Mouse (Mus musculus) embryonic facial prominence, embryonic 14.5 days (tissue): ENCODE results near the gene Fam92b. TPM values are rescaled to one million over a fixed set of nuclear protein-coding genes. Genes with fewer than 3 reads are reported as not detected.

Experiments
- ATAC-seq: fragments of 200-750 bp; cut with Nextera tagmentation; 2 replicates; pipeline ENCODE4 v1.8.0; 2017; ENCODE audit warnings: low read depth, moderate number of reproducible peaks, moderate TSS enrichment
- DNase-seq: peaks from one replicate; pipeline ENCODE4 v3.0.0-alpha.2; 2015; ENCODE audit warnings: low spot score
- H3K27ac ChIP-seq: fragments of 300-500 bp; sonication (generic); replicated peaks from 2 replicates; pipeline ENCODE4 v1.5.1; 2014; ENCODE audit warnings: low read depth, mild to moderate bottlenecking, low read length, moderate library complexity
- H3K27me3 ChIP-seq: fragments of 300-500 bp; sonication (generic); replicated peaks from 2 replicates; pipeline ENCODE4 v1.6.1; 2014; ENCODE audit warnings: low read length; ENCODE audit not compliant: control insufficient read depth, insufficient read depth
- H3K36me3 ChIP-seq: fragments of 300-500 bp; sonication (generic); 2 replicates; pipeline ENCODE4 v1.6.1; 2014; ENCODE audit warnings: low read length, mixed read lengths; ENCODE audit not compliant: control insufficient read depth, insufficient read depth
- H3K4me1 ChIP-seq: fragments of 300-500 bp; sonication (generic); 2 replicates; pipeline ENCODE4 v1.6.1; 2014; ENCODE audit warnings: antibody characterized with exemption, low read length; ENCODE audit not compliant: control insufficient read depth, insufficient read depth
- H3K4me2 ChIP-seq: fragments of 300-500 bp; sonication (generic); 2 replicates; pipeline ENCODE4 v1.6.1; 2014; ENCODE audit warnings: low read depth, mild to moderate bottlenecking, low read length, moderate library complexity, mixed read lengths
- H3K4me3 ChIP-seq: fragments of 300-500 bp; sonication (generic); 2 replicates; pipeline ENCODE4 v1.5.1; 2014; ENCODE audit warnings: low read depth, mild to moderate bottlenecking, low read length
- H3K9ac ChIP-seq: fragments of 300-500 bp; sonication (generic); 2 replicates; pipeline ENCODE4 v1.6.1; 2014; ENCODE audit warnings: low read depth, mild to moderate bottlenecking, low read length, moderate library complexity, mixed read lengths
- H3K9me3 ChIP-seq: fragments of 300-500 bp; sonication (generic); 2 replicates; pipeline ENCODE4 v1.6.1; 2016; ENCODE audit warnings: low read length; ENCODE audit not compliant: control insufficient read depth
- WGBS: fragments of 180-500 bp; shearing (Covaris S2); extraction: QIAGEN DNeasy Blood & Tissue Kit; methylation state at CpG from one replicate; pipeline ENCODE4 v1.1.7; 2014; 5-methylcytosine and 5-hydroxymethylcytosine counted together
- polyA plus RNA-seq: library from polyadenylated mRNA; unstranded; fragments of >200 nt; fragmentation: Nextera tagmentation; extraction: Ambion mirVana; gene quantifications from 2 replicates; pipeline ENCODE4 v1.2.1, GENCODE M21; 2014

Gene Fam92b
- polyA plus RNA-seq, 1 experiment from 2014 or later: 3.5 TPM

DNA sequence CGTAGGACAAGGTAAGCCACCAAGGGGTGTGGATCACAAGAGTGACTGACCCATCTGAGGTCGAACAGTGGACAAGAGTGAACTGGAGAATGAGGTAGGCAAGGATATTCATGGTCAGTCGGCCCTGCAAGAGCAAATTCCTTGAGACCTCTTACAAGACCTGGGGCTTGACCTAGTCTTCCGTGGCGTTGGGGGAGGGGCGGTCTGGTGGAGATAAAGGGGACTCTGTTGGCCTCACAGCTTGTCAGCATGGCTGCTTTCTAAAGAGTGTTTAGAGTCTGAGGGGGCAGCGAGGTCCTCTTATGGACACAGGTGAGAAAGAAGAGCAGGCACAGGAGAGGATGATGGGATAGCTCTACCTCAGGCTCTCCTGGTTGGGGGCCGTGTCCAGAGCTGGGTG, 8.1 kb downstream of the Fam92b start:
- Histone ChIP-seq H3K27me3 (0 out of 2 replicates have a peak, but pooled peaks cover 4% of the 10 kb centered on the region), H3K9me3 (no peaks in the 10 kb centered on the region), H3K4me3 (no peak overlapping the region), H3K4me1 (peaks cover 4% of the 10 kb centered on the region), H3K4me2 (no peak overlapping the region), H3K9ac (no peak overlapping the region), H3K27ac (no peak overlapping the region), H3K36me3 (no peaks in the 10 kb centered on the region)
- no peak for ATAC-seq
- 41% methylated on average over 8 of the region's 8 CpGs for WGBS
- no peak for DNase-seq

DNA sequence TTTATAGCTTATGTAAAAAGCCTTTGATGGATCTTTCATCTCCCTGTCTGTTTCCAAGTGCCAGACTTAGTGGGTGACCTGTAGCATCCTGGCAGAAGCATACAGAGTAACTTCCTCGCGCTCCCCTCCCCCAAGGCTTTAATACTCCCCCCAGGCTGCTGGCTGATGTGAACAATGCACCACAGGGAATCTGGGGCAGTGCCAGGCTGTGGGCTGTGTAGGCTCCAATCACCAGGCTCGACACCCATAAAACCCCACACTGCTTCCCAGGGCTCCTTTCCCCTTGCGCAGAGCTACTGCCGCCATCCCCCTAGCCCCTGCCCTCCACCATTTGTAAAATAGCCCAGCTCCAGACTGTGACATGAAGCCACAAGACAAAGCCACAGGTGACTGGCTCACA, 9.4 kb downstream of the Fam92b start:
- no peak for ATAC-seq
- Histone ChIP-seq H3K9ac (no peak overlapping the region), H3K27me3 (0 out of 2 replicates have a peak, but pooled peaks cover 4% of the 10 kb centered on the region), H3K4me1 (peaks cover 4% of the 10 kb centered on the region), H3K9me3 (no peaks in the 10 kb centered on the region), H3K27ac (no peak overlapping the region), H3K4me3 (no peak overlapping the region), H3K36me3 (no peaks in the 10 kb centered on the region), H3K4me2 (no peak overlapping the region)
- DNase-seq: no peak
- 19% methylated on average over 5 of the region's 5 CpGs for WGBS

DNA sequence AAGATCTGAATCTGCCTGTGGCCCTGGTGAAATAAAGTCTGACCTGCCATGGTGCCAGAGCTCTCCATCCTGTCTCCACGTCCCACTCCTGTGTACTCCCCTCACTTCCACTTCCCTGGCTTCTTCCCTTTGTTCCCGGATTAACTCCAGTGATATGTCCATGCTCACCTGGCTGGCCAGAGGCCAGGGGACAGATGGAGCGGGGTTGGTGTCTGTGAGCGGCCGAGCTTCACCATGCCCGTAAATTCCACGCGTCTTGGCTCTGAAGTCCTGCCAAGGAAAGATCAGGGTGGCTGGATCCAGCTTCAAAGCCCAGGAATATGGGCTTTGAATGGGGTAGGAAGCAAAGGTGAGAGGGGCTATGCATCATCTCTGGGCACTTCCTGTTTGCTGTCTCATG, 10.1 kb downstream of the Fam92b start:
- ATAC-seq (no peak), DNase-seq (no peak)
- Histone ChIP-seq H3K36me3 (no peaks in the 10 kb centered on the region), H3K27ac (no peak overlapping the region), H3K9me3 (no peaks in the 10 kb centered on the region), H3K9ac (no peak overlapping the region), H3K4me3 (no peak overlapping the region), H3K4me2 (no peak overlapping the region), H3K27me3 (0 out of 2 replicates have a peak, but pooled peaks cover 4% of the 10 kb centered on the region), H3K4me1 (peaks cover 4% of the 10 kb centered on the region)
- 89% methylated on average over 8 of the region's 8 CpGs for WGBS

DNA sequence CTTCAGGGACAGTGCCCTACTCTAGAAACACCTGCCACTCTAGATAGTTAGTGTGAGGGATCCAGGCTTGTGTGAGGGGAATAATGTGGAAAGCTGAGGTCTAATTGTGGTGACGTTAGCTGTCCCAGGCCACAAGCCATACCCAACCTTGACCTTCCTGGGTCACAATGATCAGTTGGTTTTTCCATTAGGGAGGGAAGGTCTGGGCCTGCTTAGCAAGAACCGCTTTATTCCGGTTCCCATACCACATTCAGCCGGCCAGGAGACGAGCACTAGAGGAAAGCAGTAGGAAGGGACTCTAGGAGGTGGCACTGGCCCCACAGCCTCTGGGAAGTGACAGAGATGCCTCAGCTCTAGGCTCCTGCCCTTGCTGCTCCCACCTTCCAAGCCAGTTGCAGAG, 13.2 kb downstream of the Fam92b start:
- no peak overlapping the region for H3K27ac ChIP-seq
- H3K9me3 ChIP-seq: no peaks in the 10 kb centered on the region
- DNase-seq: no peak
- no peaks in the 10 kb centered on the region for H3K36me3 ChIP-seq
- H3K27me3 ChIP-seq: 0 out of 2 replicates have a peak, but pooled peaks cover 4% of the 10 kb centered on the region
- WGBS: 70% methylated on average over 5 of the region's 5 CpGs
- H3K4me1 ChIP-seq: peaks cover 4% of the 10 kb centered on the region
- no peak for ATAC-seq
- H3K4me3 ChIP-seq: no peak overlapping the region
- H3K9ac ChIP-seq: no peak overlapping the region
- H3K4me2 ChIP-seq: no peak overlapping the region

DNA sequence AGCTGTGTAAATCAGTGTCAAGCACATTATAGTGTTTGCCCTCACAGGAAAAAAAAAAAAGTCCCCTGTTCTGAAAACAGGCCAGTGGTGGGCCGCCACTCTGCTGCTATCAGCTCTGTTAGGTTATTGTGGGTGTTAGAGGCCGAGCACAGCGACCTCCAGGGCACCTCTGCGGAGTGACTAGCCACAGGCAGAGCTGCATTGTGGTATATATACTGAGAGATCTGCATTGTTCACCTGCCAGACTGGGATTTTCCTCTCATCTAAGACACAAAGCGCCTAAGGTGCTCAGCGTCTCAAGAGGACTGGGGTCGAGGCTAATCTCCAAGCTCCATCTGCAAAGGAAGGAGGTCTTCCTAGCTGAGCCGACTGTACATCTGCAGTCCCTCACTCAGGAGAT, 13.9 kb downstream of the Fam92b start:
- H3K4me2 ChIP-seq: no peak overlapping the region
- H3K4me3 ChIP-seq: no peak overlapping the region
- H3K27ac ChIP-seq: no peak overlapping the region
- no peak for DNase-seq
- no peak overlapping the region for H3K9ac ChIP-seq
- 0 out of 2 replicates have a peak, but pooled peaks cover 2% of the 10 kb centered on the region for H3K27me3 ChIP-seq
- 63% methylated on average over 8 of the region's 8 CpGs for WGBS
- no peak for ATAC-seq
- no peaks in the 10 kb centered on the region for H3K36me3 ChIP-seq
- peaks cover 4% of the 10 kb centered on the region for H3K4me1 ChIP-seq
- no peaks in the 10 kb centered on the region for H3K9me3 ChIP-seq

DNA sequence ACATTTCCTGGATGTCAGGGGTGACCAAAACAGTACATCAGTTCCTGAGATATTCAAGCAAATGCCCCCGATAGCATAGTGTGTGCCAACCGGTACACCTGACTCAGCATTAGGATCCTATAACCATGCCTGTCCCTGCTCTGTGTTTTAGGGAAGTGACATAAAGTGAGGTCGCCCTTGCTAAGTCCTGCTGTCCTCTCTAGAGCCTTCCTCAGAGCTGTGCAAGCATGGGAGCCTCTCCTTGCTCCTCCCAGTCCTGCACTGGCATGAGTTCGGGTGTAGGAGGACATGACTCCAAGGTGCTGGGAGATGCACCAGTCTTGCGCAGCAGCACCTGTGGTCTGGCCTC, 14.9 kb downstream of the Fam92b start:
- H3K36me3 ChIP-seq: no peaks in the 10 kb centered on the region
- H3K4me2 ChIP-seq: no peak overlapping the region
- H3K9ac ChIP-seq: no peak overlapping the region
- no peaks in the 10 kb centered on the region for H3K9me3 ChIP-seq
- no peaks in the 10 kb centered on the region for H3K27me3 ChIP-seq
- no peak overlapping the region for H3K4me3 ChIP-seq
- H3K4me1 ChIP-seq: no peaks in the 10 kb centered on the region
- ATAC-seq: no peak
- H3K27ac ChIP-seq: no peak overlapping the region
- DNase-seq: no peak
- 88% methylated on average over 5 of the region's 5 CpGs for WGBS

DNA sequence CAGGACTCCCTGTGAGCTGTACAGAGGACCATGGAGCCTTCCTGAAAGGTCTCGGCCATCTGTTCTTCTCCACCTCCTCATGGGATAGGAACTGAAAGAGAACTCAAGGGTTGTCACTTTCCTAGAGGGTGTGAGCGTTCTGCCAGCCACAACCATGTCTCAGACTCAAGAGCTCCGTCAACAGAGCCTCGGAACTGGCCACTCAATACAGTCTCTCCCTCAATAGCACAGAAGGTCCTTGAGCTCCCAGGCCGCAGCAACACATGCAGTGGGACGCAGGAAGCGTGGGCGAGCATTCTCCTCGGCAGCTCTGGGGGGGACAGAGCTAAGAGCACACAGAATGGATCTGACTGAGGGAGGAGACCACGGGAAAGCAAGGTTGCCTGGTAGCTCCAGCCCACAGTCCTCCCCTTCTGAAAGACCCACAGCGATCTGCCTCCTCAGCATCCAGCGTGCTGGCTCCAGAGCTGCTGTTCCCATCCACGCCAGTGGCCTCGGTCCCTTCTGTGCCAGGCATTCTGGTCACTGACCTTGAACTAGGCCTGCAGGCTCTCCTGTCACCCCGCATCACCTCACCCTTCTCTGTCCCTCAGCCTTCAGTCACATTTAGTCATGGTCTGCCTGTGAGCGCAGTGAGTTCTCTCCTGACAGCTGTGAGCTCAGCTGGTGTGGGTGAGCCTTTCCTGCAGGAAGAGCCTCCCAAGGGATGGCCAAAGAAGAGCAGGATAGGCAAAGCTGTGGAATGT, 15.4 kb downstream of the Fam92b start:
- no peak for DNase-seq

DNA sequence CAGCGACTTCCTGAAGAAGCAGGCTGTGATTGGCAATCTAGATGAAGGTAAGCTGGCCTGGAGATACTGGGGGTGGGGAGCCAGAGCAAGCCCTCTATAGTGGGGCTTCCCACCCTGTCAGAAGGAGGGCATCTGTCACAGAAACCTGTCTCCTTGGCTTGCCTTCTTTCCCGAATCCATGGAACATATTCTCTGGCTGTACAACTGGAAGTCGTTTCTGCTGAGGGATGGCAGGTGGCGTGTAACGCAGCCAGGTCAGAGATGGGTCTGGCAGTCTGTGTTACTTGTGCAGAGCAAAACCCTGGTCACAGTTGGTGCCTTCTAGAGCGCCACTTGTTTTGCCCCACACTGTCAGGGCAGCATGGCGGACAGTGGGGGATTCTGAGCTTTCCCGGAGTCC, 16.9 kb downstream of the Fam92b start:
- Histone ChIP-seq H3K27me3 (no peaks in the 10 kb centered on the region), H3K9ac (no peak overlapping the region), H3K4me2 (no peak overlapping the region), H3K4me3 (no peak overlapping the region), H3K4me1 (0 out of 2 replicates have a peak, but pooled peaks cover 5% of the 10 kb centered on the region), H3K9me3 (no peaks in the 10 kb centered on the region), H3K36me3 (no peaks in the 10 kb centered on the region), H3K27ac (no peak overlapping the region)
- ATAC-seq: no peak
- no peak for DNase-seq
- 78% methylated on average over 8 of the region's 8 CpGs for WGBS

More for the DNA sequence above, 15.4 kb downstream of the Fam92b start:
- no peak overlapping the region for H3K9ac ChIP-seq
- H3K9me3 ChIP-seq: no peaks in the 10 kb centered on the region
- no peaks in the 10 kb centered on the region for H3K36me3 ChIP-seq
- no peaks in the 10 kb centered on the region for H3K4me1 ChIP-seq
- H3K4me2 ChIP-seq: no peak overlapping the region
- no peak overlapping the region for H3K27ac ChIP-seq
- no peak; the same call in 1 of the 2 replicates for ATAC-seq
- no peaks in the 10 kb centered on the region for H3K27me3 ChIP-seq
- no peak overlapping the region for H3K4me3 ChIP-seq
- 70% methylated on average over 16 of the region's 16 CpGs for WGBS

DNA sequence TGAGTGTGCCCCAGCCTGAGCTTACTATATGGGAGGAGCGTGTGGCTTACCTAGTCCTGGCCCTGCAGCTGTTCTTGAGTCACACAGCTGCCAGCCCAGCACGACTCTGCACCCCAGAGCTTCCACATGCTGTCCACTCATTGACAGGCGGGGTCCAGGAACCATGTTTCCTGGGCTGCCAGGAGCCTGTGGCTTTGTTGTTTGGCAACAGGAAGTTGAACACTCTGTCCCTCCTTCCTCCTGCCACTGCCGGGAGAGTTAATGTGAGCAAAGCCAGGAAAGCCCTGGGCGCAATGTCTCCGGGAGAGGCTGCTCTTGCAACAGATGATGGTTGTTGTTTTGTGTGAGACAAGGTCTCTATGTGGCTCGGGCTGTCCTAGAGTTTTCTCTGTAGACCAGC, 24.6 kb downstream of the Fam92b start:
- H3K27ac ChIP-seq: no peak overlapping the region
- DNase-seq (peak; percentile 60), ATAC-seq (peak; percentile 44; the same call in 1 of the 2 replicates)
- H3K4me2 ChIP-seq: no peak overlapping the region
- no peak overlapping the region for H3K9ac ChIP-seq
- no peaks in the 10 kb centered on the region for H3K36me3 ChIP-seq
- 48% methylated on average over 6 of the region's 7 CpGs for WGBS
- H3K9me3 ChIP-seq: no peaks in the 10 kb centered on the region
- no peak overlapping the region for H3K4me3 ChIP-seq
- H3K4me1 ChIP-seq: peaks cover 5% of the 10 kb centered on the region; the same call in 1 of the 2 replicates
- H3K27me3 ChIP-seq: no peaks in the 10 kb centered on the region
